16 mouse cellular contexts compared by ENCODE assay signal in the genomic region with DNA sequence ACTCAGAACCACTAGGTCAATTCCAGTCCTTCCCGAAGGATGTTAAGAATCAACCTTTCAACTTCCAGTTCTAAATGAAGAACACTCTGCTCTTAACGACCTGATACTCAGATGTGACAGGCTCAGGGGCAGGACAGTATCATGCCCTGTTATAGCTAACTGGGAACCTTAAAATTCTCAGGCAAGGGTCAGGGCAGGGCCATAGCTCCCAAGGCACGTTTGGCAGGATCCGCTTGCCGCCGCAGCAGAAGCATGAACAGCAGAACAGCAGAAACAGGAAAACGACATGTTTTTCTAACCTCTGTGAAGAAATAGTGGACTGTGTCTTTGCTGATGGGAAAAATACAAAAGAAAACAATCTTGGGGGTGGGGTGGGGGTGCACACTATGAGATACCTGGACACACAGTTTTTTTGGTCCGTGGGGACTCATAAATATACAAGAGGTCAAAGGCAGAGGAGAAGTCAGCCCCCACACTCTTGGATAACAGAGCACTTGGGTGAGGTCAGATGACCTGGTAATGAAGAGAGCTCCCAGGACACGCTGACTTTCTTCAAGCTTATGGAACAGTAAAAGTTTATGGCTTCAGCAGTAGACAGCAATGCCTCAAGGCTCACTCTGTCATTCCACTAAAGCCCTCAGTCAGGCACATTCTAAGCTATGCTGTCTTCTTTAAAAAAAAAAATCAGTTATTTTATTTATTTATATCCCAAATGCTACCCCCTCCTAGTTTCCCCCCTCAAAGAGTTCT.
DNase-seq lines count a peak whose midpoint lies in the region; ATAC-seq and TF ChIP-seq lines count a peak whose summit lies in the region.
"Had no signal": no experiment of that assay in that cellular context is flagged by ENCODE, and none has a peak within 500 bp of the region (broad histone marks: within the 10 kb centered on the region; RNA-seq: fewer than 3 reads in every experiment).

No protein-coding gene starts in this region.

- no peaks in the 10 kb centered on the region for H3K27me3 ChIP-seq in heart, embryonic 13.5 days (replicated peaks)
- H3K27me3 ChIP-seq in heart, adult 2 months (ENCODE audit: control insufficient read depth, insufficient read depth, low read length), result no peaks in the 10 kb centered on the region
- no peaks in the 10 kb centered on the region for H3K27me3 ChIP-seq in limb, embryonic 10.5 days (ENCODE audit: low read depth, poor library complexity, severe bottlenecking)
- H3K27me3 ChIP-seq: megakaryocyte, embryonic 14.5 days; stomach, embryonic 15.5 days had no signal

- intact Hi-C loops in heart, adult 2 months (cut with DNase I), result loop anchor here (2.0 kb wide), 1 partner anchor 174 kb away; no protein-coding TSS in a partner anchor

- no peak overlapping the region for H3K4me2 ChIP-seq in heart, embryonic 13.5 days
- H3K4me2 ChIP-seq: stomach, embryonic 15.5 days had no signal

- H3K36me3 ChIP-seq in heart, embryonic 13.5 days, result peaks cover 78% of the 10 kb centered on the region
- H3K36me3 ChIP-seq in heart, adult 2 months (ENCODE audit: control insufficient read depth, insufficient read depth, low read length), result peaks cover 12% of the 10 kb centered on the region
- peaks cover 14% of the 10 kb centered on the region for H3K36me3 ChIP-seq in limb, embryonic 10.5 days

- WGBS in heart, embryonic 13.5 days, result 53% methylated on average over 9 of the region's 9 CpGs
- 59% methylated on average over 9 of the region's 9 CpGs for WGBS in heart, adult 2 months
- 36% methylated on average over 9 of the region's 9 CpGs for WGBS in limb, embryonic 10.5 days

- H3K27ac ChIP-seq in heart, embryonic 13.5 days (replicated peaks), result 0 out of 2 replicates have a peak overlapping the region, but pooled peaks have one; percentile 2
- H3K27ac ChIP-seq in heart, adult 2 months, result no peak overlapping the region
- peak overlapping the region; percentile 46; the same call in 1 of the 2 replicates for H3K27ac ChIP-seq in limb, embryonic 10.5 days
- no peak overlapping the region for H3K27ac ChIP-seq in layer of hippocampus, adult 2 months
- H3K27ac ChIP-seq: liver, embryonic 14.5 days; stomach, embryonic 15.5 days had no signal

- H3K79me2 ChIP-seq in heart, adult 2 months (replicated peaks; ENCODE audit: control insufficient read depth, insufficient read depth, low read length), result no peaks in the 10 kb centered on the region

- no peak for TF ChIP-seq CTCF in heart, adult 2 months (IDR thresholded peaks at IDR 0.05)
- no peak for TF ChIP-seq CTCF in layer of hippocampus, adult 2 months (conservative IDR thresholded peaks at IDR 0.05)

- DNase-seq in heart, adult 2 months, result no peak
- peak; percentile 32 for DNase-seq in embryo, embryonic 9.5 days (ENCODE audit: extremely low spot score)
- peak; percentile 20 for DNase-seq in kidney, adult 9 months
- no peak for DNase-seq in limb, embryonic 10.5 days (ENCODE audit: low spot score)
- no peak for DNase-seq in layer of hippocampus, adult 2 months (ENCODE audit: low spot score in 2 of 2)
- no peak for DNase-seq in liver
- DNase-seq: adrenal gland, adult 2 months; cerebellum, adult 11-12 months; gastrocnemius, postnatal 25 days; spleen, adult 18-20 months had no signal

- no peak overlapping the region for H3K9ac ChIP-seq in heart, embryonic 13.5 days
- no peak overlapping the region for H3K9ac ChIP-seq in heart, adult 2 months (ENCODE audit: low read depth, low read length)
- H3K9ac ChIP-seq: liver, embryonic 14.5 days; stomach, embryonic 15.5 days had no signal

- no peak for TF ChIP-seq POLR2A in heart, adult 2 months (IDR thresholded peaks at IDR 0.05; ENCODE audit: insufficient read depth, low read depth, low read length)

- H3K9me3 ChIP-seq in heart, embryonic 13.5 days, result no peaks in the 10 kb centered on the region
- H3K9me3 ChIP-seq in limb, embryonic 10.5 days (replicated peaks), result no peaks in the 10 kb centered on the region
- H3K9me3 ChIP-seq: stomach, embryonic 15.5 days had no signal

- peaks cover 34% of the 10 kb centered on the region for H3K4me1 ChIP-seq in heart, embryonic 13.5 days
- H3K4me1 ChIP-seq in heart, adult 2 months (ENCODE audit: control insufficient read depth, insufficient read depth, low read length), result peaks cover 2% of the 10 kb centered on the region; the same call in 1 of the 2 replicates
- H3K4me1 ChIP-seq in limb, embryonic 10.5 days, result peaks cover 35% of the 10 kb centered on the region
- H3K4me1 ChIP-seq: megakaryocyte, embryonic 14.5 days had no signal

- TF ChIP-seq EP300 in heart, adult 2 months (IDR thresholded peaks at IDR 0.05; ENCODE audit: insufficient read depth, low read depth, low read length), result no peak

- H3K4me3 ChIP-seq in heart, embryonic 13.5 days, result no peak overlapping the region
- H3K4me3 ChIP-seq in heart, adult 2 months, result no peak overlapping the region
- H3K4me3 ChIP-seq in limb, embryonic 10.5 days, result no peak overlapping the region; the same call in 1 of the 2 replicates
- H3K4me3 ChIP-seq in layer of hippocampus, adult 2 months, result no peak overlapping the region
- H3K4me3 ChIP-seq: megakaryocyte, embryonic 14.5 days; stomach, embryonic 15.5 days had no signal

- ATAC-seq in heart, embryonic 13.5 days (ENCODE audit: extremely low read depth, insufficient number of reproducible peaks, low FRiP score, low TSS enrichment), result no peak
- ATAC-seq in monocyte, adult 5-6 weeks (replicated peaks; ENCODE audit: insufficient number of reproducible peaks, low FRiP score, low TSS enrichment, poor library complexity, severe bottlenecking), result no peak
- ATAC-seq: lung, postnatal 0 days had no signal

Comparison
In these comparisons a context has a peak if more than half of its experiments do, and no peak if none do; other contexts are left out.
1. H3K27ac ChIP-seq: peak in heart, embryonic 13.5 days (single experiment) and limb, embryonic 10.5 days (single experiment); none in heart, adult 2 months (single experiment) and layer of hippocampus, adult 2 months (single experiment).
2. DNase-seq: peak in embryo, embryonic 9.5 days (single experiment) and kidney, adult 9 months (single experiment); none in heart, adult 2 months (0 of 2), limb, embryonic 10.5 days (single experiment), layer of hippocampus, adult 2 months (0 of 2) and liver (single experiment).